Mouse (Mus musculus): ENCODE data around the gene Zbtb34.
A peak's percentile ranks its signal among the peaks of the same experiment; 100 is the strongest.

The Zbtb34 gene

DNA sequence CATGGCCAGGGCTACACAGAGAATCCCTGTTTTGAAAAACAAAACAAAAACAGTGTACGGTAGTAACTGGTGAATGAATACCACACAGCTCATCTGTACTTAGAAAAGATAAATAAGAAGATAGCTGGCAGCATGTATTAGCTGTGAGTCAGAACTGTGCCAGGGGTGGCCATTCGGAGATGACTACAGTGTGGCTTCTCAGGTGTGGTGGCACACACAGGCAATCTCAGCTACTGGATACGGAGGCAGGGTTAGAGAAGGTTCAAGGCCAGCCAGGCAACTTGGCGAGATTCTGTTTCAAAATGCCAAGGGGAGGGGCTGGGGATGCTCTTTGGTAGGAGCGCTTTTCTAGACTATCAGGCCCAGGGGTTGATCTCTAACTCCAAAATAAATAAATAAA is 14.6 kb upstream of the Zbtb34 start:
- DNase-seq (ENCODE audit: low spot score): no peak

DNA sequence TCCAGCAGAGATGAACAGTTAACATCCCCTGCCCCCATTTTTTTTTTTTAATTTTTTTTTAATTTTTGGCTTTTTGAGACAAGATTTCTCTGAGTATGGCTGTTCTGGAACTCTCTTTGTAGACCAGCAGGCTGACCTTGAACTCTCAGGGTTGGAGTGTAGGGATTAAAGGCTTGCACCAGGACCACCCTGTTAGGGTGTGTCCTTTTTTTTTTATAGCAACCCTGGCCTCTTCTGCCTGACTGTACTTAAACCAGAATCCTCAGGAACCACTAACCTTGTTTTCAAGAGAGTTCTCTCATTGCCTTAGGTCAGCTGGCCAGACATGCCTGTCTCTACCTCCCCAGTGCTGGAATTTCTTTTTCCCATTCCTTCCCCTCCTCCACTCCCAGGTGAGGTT is 13.7 kb upstream of the Zbtb34 start:
- DNase-seq (ENCODE audit: low spot score): no peak

DNA sequence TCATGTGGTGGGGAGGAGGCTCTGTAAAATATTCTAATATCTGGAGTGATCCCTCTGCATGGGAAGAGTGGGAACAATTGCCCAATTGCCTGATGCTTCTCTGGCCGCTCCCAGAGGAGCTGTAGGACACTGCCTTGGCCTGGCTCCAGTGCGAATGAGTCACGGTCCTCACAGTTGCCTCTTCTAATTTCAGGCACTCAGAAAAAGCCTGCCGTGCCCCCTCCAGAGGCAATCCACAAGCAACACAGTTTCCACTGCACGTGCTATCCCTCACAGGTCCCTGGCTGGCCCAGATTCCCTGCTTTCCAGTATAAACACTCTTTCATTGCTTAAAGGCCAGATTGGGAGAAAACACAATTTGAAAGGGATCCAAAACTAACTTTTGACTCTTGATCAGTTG is 13.2 kb upstream of the Zbtb34 start:
- DNase-seq (ENCODE audit: low spot score): peak; percentile 90

DNA sequence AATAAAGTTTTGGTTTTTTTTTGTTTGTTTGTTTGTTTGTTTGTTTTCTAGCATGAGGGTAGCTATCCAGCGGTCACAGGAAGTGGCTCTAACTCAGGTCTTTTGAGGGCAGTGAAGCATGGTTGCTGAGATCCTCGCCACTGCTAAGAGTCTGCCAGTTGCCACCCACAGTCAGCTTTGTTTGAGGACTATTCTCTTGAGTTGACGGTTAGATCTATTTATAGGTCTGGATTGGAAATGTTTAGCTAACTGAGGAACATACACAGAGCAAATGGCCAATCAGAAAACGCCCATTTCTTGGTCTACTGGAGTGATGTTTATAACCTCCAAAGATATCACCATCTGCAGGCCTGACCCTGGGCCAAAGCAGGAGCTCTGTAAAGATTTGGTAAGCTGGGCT is 11.6 kb upstream of the Zbtb34 start:
- no peak for DNase-seq (ENCODE audit: low spot score)

DNA sequence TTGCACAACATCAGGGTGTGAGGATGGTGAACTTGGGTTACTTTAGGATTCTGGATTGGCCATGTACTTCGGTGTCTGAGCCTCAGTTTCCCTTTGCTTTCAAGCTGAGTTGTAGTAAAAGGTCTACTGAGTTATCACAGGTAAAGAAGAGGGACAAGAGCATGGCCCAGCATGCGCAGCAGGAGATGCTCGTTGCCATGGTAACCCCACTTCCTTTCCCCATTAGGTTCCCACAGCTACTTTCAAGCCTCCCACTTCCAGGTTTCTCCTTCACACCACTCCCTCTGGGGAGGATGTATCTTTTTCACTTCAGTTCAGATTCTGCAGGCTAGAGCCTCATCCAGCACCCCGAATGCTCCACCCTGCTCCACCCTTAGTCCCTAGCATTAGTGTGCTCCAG is 9.8 kb upstream of the Zbtb34 start:
- no peak for DNase-seq (ENCODE audit: low spot score)

DNA sequence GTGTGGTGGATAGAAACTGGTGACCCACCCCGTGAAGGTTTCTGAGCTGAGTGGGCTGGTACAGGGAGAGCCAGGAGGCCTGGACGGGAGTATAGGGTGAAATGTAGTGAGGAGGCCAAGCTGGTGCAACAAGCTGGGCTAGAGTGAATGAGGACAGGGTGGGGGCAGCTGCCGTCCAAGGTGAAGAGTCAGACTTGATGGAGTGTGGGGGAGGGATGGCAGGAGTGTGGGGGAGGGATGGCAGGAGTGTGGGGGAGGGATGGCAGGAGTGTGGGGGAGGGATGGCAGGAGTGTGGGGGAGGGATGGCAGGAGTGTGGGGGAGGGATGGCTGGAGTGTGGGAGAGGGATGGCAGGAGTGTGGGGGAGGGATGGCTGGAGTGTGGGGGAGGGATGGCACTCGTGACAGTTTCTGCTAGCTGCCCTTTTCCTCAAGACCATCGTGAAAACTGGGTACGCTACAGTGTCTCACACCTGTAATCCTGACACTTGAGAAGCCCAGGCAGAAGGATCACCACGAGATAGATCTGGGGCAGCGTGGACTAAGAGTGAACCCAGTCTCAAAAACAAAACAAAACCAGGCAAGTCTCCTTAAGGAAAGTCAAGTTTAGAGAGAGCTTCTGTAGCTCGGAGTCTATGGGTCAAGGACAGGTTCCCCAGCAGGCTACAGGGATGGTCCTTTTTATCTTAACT is 9.0 kb upstream of the Zbtb34 start:
- no peak for DNase-seq (ENCODE audit: low spot score)

DNA sequence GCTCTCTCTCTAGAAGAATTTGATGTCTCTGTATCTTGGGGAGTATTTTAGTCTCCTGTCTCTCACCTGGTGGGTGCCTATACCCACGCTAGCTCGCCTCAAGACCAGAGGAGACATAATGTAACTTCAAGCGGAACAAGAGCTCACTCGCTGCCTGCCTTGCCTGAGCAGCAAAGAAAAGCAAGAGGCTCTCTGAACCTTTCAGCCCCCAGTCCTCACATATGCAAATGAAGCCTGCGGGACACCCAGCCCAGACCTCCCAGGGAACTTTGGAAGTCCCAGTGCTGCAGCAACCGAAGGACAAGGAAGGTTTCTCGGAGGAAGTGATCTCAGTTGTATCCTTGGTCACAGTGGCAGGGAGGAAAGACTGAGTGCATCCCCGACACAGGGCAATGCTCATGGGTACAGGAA is 8.4 kb upstream of the Zbtb34 start:
- DNase-seq (ENCODE audit: low spot score): no peak

DNA sequence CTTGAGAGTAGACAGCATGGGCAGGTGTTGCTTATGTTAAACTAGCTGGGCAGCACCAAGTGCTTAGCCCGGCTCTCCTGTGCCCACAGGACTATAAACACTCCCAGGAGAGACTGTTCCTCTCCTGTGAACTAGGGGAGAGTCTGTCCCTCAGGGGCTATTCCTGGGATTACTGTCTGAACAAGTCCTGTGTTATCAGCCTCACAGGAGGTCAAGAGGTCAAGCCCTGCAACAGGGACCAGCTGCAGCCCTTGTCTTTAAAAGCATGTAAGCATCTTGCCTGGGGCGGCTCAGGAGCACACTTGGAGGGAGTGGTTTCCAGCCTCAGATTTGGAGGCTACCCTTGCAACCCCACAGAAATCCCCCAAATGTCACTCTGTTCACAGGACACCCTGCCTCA is 7.3 kb upstream of the Zbtb34 start:
- no peak for DNase-seq (ENCODE audit: low spot score)

DNA sequence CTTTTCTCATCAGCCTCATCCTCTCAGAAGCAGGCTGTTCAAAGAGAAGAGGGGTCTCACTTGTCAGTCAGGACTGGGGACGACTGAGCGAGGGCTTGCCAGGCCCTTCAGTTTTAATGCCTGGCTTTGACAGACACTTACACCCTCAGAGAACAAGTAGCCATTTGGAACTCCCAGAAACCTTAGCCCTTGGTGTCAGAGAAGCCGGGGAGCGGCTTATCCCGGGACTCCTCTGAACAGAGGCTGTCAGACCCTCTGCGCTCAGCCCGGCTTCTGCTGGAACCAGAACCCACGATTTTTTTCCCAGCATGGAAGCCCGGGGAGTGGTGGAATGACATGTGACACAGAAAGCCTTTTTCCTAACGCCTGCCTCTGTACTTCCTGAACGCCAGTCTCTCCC is 6.1 kb upstream of the Zbtb34 start:
- DNase-seq (ENCODE audit: low spot score): no peak

DNA sequence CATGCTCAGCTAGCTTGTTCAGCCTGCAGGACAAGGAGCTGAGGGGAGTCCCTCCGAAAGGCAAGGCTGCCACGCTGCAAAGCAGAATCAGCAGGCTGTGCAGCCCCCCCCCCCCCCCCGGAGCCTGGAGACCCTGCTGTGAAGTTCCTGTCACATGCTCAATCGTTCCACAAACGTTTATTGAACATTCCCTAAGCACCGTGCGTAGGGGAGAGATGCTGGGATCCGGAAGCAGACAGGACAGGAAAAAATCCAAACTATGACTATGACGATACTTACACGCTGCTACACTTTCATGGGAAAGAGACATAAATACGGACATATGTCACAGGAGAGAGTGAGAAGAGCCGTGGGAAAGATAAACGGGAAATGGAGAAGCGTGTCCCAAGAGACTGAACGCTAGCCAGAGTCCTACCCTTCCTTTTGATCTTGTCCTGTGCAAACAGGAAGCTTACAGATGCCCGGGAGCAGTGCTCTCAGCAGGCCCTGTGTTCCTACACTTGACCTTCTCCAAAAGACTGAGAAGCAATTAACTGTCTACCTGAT is 5.0 kb upstream of the Zbtb34 start:
- DNase-seq (ENCODE audit: low spot score): no peak

DNA sequence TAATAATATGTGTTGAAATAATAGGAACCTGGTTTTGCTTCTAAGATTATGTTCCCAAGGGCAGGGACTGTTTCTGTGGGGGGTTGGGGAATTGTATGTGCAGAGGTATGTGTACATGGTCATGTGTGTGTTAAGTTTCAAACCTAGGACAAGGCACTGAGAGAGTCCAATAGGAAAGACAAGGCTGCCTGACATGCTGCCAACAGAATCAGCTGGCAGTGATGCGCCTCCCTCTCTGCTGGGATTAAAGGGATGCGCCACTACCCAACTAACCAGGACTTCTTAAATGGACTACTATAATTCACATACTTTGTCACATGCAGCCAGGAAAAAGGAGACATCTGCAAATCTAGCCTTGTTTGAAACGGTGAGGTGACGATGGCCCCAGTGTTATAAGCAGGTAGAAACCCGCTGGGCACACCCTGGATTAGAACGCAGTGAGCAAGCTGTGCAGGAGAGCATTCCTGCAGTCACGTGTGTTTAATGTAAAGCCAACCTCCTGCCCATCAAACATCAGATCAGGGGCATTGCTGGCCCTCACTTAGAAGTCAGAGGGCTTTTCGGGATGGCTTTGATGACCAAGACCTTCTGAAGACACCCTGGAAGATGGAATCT is 4.0 kb upstream of the Zbtb34 start:
- no peak for DNase-seq (ENCODE audit: low spot score)

DNA sequence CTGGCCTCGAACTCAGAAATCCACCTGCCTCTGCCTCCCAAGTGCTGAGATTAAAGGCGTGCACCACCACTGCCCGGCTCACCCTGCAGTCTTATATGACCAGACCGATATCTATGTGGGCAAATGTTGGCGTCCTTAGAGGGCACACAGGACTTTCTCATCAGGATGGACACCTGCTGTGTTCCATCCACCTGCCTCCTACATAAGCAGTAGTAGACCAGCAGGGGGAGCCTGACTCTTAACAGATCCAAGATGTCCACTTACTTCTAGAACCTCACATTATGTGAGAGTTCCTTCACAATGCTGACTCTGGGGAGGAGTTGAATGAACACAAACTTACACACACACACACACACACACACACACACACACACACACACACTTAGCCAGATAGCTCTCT is 1.8 kb upstream of the Zbtb34 start:
- peak; percentile 73 for DNase-seq (ENCODE audit: low spot score)

DNA sequence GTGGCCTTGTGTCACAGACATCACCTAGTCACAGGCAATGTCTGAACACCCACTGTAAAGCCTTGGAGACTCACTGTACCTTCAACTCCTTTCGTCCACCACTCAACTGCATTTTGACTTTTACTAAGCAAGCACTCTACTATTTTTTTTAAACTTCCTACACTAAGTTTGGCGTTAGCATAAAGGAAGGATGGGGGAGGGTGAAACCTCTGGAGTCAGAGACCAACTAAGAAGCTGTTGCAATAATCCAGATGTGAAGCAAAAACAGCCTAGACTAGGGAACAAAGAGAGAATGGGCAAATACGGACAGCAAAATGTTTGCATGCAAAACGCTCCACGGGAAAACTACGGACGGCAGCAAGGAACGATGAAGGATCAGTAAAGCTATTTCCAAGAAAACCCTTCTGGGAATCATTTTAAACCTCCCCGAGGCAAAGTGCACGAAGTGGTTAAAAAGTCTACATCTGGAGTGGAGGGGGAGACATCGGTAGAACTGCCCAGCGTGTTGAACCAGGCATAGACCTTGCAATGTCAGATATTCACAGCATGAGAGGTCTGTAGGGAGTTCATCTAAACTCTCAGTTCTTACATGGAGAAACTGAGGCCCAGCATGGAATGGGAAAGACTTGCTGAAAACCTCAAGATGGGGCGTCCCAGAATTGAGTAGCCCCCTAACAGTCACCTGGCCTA is 898 bp downstream of the Zbtb34 start:
- DNase-seq (ENCODE audit: low spot score): no peak

DNA sequence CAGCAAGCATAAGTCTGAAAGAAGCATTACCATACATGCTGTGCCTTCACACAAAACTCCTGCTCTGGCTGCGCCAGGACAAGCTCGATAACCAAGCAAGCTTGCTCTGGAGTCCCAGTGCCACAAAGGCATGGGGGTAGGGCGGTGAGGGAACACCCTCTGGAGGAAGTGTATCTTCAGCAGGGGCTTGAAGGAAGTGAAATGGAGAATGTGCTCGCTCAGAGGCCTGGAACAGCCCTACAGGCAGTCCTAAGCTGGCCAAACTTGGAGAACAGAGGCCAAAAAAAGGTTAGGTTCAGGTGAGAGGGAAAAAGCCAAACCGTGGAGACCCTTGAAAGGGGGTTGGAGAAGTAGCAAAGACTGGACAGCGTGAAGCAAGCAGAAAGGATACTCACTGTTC is 1.8 kb downstream of the Zbtb34 start:
- no peak for DNase-seq (ENCODE audit: low spot score)

DNA sequence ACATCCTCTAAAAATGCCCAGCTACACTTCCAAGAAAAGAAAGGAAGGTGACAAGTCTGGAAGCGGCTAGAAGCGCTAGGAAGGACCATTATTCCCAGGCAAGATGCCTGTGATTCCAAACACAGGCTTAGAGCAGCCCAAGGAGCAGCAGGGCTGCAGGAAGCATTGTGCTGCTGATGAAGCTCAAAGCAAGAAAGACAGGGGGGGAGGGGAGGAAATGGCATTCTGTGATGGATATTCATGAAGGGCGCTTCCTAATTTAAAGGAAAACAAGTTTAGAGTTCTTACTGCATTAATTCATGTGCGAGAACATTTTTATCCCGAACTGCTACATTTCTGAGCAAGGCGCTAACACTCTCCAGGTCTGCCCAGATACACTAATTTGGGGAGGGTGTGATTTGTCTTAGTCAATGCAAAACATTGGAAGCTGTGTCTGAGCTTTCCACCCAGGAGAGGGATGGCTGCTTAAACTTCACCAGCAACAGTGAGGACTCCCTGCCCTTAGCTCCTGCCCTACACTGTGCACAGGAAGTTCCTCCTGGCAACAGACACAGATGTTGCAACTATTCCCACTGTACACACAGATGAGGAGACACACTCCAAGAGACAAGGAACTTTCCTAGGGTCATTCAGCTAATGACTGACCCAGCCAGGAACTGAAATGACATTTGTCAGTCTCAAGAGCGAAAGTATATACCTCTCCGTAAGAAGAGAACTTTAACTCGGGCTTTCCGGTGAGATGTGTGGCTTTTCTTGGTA is 4.3 kb downstream of the Zbtb34 start:
- DNase-seq (ENCODE audit: low spot score): no peak

DNA sequence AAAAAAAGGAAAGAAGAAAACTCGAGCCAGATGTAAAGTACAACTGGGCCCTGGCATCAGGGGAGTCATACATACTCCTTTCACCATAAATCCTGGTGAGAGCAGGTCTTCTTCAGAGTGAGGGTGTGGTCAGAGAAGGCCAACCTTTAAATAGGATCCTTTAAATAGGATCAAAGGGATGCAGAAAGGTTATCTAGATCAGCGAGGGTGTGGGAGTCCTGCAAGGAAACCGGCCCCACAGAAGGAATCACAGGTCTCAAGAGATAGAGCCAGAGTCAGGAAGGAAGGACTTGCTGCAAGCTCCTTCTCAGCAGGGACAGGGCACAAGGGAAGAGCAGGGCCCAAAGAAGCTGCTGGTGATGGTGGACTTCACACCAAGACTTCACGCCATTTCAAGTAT is 13.7 kb downstream of the Zbtb34 start:
- no peak for DNase-seq (ENCODE audit: low spot score)

DNA sequence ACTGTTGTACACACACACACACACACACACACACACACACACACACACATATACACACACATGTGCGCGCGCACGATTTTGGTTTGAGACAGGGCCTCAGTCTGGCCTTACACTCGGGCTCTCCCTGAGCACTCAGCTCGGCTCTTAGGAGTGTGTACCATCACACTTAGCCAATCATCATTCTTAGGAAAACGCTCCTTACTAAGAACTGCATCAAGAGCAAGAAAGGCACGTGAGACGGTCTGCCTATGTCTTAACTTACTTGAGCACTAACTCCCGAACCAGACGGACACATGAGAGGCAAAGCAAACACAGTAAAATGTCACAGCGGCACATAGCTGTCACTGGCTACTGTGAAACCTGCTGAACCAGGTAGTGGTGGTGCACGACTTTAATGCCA is 17.1 kb downstream of the Zbtb34 start:
- DNase-seq (ENCODE audit: low spot score): no peak

DNA sequence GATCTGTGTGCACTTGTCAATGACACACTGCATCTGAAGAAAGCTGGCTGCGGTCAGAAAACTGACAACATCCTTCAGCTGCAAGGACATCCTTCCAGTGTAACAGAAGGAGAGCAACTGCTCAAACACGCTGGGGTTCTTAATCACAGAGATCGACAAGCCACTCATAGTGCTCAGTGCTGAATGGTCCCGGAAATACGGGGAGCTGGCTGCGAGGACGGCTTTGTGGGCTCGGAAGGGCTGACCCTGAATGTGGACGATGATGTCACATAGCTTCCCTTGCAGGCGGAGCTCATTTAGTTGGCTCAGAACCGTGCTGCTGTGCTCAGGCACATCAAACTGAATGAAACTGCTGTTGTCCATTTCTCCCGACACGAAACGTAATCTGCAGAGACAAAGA is 19.0 kb downstream of the Zbtb34 start:
- DNase-seq (ENCODE audit: low spot score): no peak

DNA sequence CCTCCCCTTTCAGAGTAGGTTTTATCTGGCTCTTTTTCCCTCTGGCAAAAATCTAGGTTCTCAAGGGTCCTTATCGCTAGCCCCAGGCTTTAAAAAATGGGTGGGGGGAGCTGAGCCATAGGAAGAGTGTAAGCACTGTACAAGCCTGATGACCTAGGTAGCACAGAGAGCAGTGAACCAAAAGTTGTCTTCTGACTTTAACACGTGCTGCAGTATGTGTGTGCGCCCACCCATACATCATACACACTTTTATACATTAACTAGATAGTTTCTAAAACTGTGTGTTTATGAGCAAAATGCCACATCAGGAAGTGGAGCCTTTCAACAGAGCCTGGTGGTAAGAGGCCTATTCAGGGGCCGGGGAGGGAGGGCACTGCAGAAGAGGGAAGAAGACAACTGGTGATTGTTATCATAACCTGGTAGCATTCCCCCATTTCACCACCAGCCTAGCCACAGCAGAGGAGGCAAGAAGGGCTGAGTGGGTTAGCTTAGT is 27.6 kb downstream of the Zbtb34 start:
- DNase-seq (ENCODE audit: low spot score): no peak

DNA sequence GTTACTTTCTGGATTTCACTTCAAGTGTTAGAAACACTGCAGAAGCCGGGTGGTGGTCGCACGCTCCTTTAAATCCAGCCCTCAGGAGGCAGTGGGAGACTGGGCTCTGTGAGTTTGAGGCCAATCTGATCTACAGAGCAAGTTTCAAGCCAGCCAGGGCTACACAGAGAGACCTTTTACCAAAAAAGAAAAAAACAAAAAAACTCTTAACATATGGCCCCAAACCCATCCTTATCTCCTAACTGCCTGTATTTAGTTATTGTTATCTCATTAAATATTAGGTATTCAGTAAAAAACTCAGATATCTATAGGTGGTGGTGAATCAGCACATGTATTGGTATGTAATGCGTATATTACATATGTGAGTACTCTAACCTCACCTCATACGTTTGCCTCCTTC is 28.5 kb downstream of the Zbtb34 start:
- DNase-seq (ENCODE audit: low spot score): no peak

DNA sequence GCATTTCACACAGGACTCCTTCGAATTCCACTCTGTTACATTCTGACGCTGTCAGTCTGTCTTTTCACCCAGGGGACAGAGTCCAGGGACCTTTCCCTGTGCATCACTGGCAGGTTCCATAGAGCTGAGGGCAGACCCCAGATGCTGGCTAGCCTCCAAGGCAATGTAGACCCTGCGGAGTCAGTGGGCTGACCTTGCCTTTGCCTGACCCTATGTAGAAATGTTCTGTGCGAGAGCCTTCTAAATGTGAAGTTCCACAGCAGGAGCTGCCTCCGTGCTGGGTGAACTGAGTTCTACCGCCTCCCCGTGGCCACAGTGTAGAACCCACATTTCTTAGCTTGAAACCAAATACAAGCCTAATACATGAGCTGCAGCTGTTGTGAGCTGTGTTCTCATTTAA is 28.9 kb downstream of the Zbtb34 start:
- DNase-seq (ENCODE audit: low spot score): peak; percentile 85

DNA sequence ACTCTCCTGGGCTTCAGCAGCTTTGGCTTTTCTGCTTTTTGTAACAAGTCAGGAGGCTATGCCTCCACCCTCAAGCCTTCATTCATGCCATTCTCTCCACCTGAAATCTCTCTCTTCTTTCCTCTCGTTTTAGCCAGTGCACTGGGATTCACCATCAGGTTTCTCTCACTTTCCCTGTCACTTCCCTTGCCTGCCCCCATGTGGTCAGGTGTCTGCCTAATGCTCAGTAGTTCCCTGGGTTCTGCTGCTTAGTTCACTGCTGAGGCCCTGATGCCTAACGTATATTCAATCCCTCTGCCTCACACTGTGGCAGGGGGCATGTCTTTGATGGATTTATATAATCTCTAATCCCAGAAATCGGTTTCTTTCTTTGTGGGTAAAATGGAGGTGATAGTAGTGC is 29.9 kb downstream of the Zbtb34 start:
- DNase-seq (ENCODE audit: low spot score): no peak

DNA sequence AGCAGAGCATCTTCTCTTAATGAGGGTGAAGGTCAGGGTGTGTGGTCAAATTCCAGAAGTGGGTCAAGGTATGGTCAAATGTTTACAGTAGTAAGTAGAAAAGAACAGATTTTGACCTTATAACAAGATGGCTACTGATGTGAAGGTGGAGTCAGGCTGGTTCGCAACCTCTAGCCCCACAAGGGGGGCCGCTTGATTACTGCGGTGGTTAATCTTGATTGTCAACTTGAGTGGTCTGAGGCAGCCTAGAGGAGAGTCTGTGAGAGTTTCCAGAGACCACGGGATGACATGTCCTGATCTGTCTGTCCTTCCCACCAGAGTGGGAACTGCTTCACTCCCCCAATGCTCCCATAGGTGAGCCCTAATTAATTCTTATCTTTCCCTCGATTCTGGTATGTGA is 30.6 kb downstream of the Zbtb34 start:
- no peak for DNase-seq (ENCODE audit: low spot score)
